In the genomic region with DNA sequence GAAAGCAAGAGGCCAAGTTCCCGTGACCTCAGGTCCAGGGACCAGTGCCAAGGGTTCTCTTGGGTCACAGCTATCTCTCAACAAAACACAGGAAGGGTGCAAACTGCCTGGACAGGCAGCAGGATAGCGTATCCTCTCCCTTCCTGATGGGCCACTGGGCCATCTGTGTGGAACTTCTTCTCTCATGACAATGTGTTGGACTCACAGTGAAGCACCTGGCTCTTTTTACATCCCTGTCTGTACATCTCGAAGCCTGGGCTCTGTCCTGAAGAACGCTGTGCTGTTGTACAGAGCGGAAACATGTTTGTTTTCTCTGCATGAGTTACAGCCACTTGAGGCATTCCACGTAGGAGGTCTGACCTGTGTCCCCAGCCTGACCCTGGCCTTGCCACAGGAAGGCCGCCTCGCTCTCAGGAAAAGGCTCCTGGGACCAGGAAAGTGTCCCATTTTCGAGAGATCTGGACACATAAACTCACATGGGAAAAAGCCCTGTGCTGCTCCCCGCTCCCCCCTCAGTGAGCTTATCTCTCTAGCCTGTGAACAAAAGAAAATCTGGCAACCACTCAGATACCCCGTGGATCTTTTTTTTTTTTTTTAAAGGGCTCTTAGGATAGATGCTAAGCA, we compare ENCODE assay signal across 8 mouse cellular contexts. TPM values are rescaled to one million over a fixed set of nuclear protein-coding genes. Genes with fewer than 3 reads are reported as not detected.
DNase-seq lines count a peak whose midpoint lies in the region; ATAC-seq and TF ChIP-seq lines count a peak whose summit lies in the region.

No protein-coding gene starts in this region.

- H3K36me3 ChIP-seq in forebrain, embryonic 10.5 days (replicated peaks): peaks cover 20% of the 10 kb centered on the region
- no peaks in the 10 kb centered on the region for H3K36me3 ChIP-seq in forebrain, embryonic 14.5 days (ENCODE audit: control insufficient read depth, insufficient read depth, low read length)
- no peaks in the 10 kb centered on the region for H3K36me3 ChIP-seq in lung, embryonic 14.5 days (ENCODE audit: insufficient read depth)
- no peaks in the 10 kb centered on the region for H3K36me3 ChIP-seq in midbrain, embryonic 11.5 days (ENCODE audit: control insufficient read depth, insufficient read depth, low read length)
- H3K36me3 ChIP-seq in hindbrain, embryonic 11.5 days (ENCODE audit: control insufficient read depth, insufficient read depth, low read length): no peaks in the 10 kb centered on the region

- no peaks in the 10 kb centered on the region for H3K9me3 ChIP-seq in forebrain, embryonic 10.5 days
- no peaks in the 10 kb centered on the region for H3K9me3 ChIP-seq in forebrain, embryonic 14.5 days (replicated peaks; ENCODE audit: control insufficient read depth, low read length)
- H3K9me3 ChIP-seq in lung, embryonic 14.5 days (ENCODE audit: low read depth, low read length): no peaks in the 10 kb centered on the region
- H3K9me3 ChIP-seq in midbrain, embryonic 11.5 days (ENCODE audit: control insufficient read depth, low read length): no peaks in the 10 kb centered on the region
- no peaks in the 10 kb centered on the region for H3K9me3 ChIP-seq in hindbrain, embryonic 11.5 days (ENCODE audit: control insufficient read depth, low read length)

- intact Hi-C loops in heart, postnatal 36 days (cut with DNase I): loop anchor here (5.0 kb wide), 1 partner anchor 53 kb away; no protein-coding TSS in a partner anchor

- ATAC-seq in forebrain, embryonic 14.5 days: no peak
- ATAC-seq in lung, embryonic 14.5 days (ENCODE audit: insufficient read depth): peak; percentile 19; the same call in 1 of the 2 replicates
- no peak for ATAC-seq in megakaryocyte progenitor cell, adult 5-6 weeks (replicated peaks; ENCODE audit: poor library complexity)
- no peak for ATAC-seq in midbrain, embryonic 11.5 days (ENCODE audit: low FRiP score)
- no peak for ATAC-seq in hindbrain, embryonic 11.5 days (ENCODE audit: low FRiP score)

- TF ChIP-seq CTCF in lung, embryonic 14.5 days (IDR thresholded peaks at IDR 0.05; ENCODE audit: low read depth): no peak

- peaks cover 98% of the 10 kb centered on the region for H3K4me1 ChIP-seq in forebrain, embryonic 10.5 days
- H3K4me1 ChIP-seq in forebrain, embryonic 14.5 days (ENCODE audit: control insufficient read depth, insufficient read depth, low read length): peaks cover 28% of the 10 kb centered on the region
- peaks cover 17% of the 10 kb centered on the region for H3K4me1 ChIP-seq in brown adipose tissue, adult 24 weeks (ENCODE audit: control insufficient read depth, insufficient read depth, insufficient read length, low read length)
- peaks cover 30% of the 10 kb centered on the region for H3K4me1 ChIP-seq in lung, embryonic 14.5 days (ENCODE audit: insufficient read depth)
- peaks cover 12% of the 10 kb centered on the region for H3K4me1 ChIP-seq in midbrain, embryonic 11.5 days (ENCODE audit: control insufficient read depth, insufficient read depth, low read length)
- peaks cover 4% of the 10 kb centered on the region; the same call in 1 of the 2 replicates for H3K4me1 ChIP-seq in hindbrain, embryonic 11.5 days (replicated peaks; ENCODE audit: control insufficient read depth, insufficient read depth, low read length)

- no peak for DNase-seq in forebrain, embryonic 10.5 days (ENCODE audit: extremely low spot score, low spot score)
- no peak for DNase-seq in forebrain, embryonic 14.5 days (ENCODE audit: low spot score)
- DNase-seq in heart, postnatal 36 days: peak; percentile 63 to 70
- DNase-seq in lung, embryonic 14.5 days: peak; percentile 56
- no peak for DNase-seq in midbrain, embryonic 11.5 days (ENCODE audit: low spot score, missing footprints)
- DNase-seq in hindbrain, embryonic 11.5 days (ENCODE audit: low spot score): no peak

- H3K27ac ChIP-seq in forebrain, embryonic 10.5 days: peak overlapping the region; percentile 88
- H3K27ac ChIP-seq in forebrain, embryonic 14.5 days (ENCODE audit: low read depth, low read length): no peak overlapping the region
- H3K27ac ChIP-seq in brown adipose tissue, adult 24 weeks (replicated peaks; ENCODE audit: low read depth, low read length): peak overlapping the region; percentile 71
- H3K27ac ChIP-seq in lung, embryonic 14.5 days (ENCODE audit: low read depth): peak overlapping the region; percentile 59
- H3K27ac ChIP-seq in midbrain, embryonic 11.5 days (ENCODE audit: low read depth, low read length): no peak overlapping the region
- H3K27ac ChIP-seq in hindbrain, embryonic 11.5 days (ENCODE audit: low read depth, low read length): no peak overlapping the region

- H3K27me3 ChIP-seq in forebrain, embryonic 10.5 days (ENCODE audit: poor library complexity, severe bottlenecking): no peaks in the 10 kb centered on the region
- no peaks in the 10 kb centered on the region for H3K27me3 ChIP-seq in forebrain, embryonic 14.5 days (replicated peaks; ENCODE audit: control insufficient read depth, insufficient read depth, low read length)
- H3K27me3 ChIP-seq in lung, embryonic 14.5 days (ENCODE audit: insufficient read depth, low read length): no peaks in the 10 kb centered on the region
- H3K27me3 ChIP-seq in midbrain, embryonic 11.5 days (ENCODE audit: control insufficient read depth, insufficient read depth, low read length): no peaks in the 10 kb centered on the region
- H3K27me3 ChIP-seq in hindbrain, embryonic 11.5 days (ENCODE audit: control insufficient read depth, insufficient read depth, low read length): no peaks in the 10 kb centered on the region

- no peak overlapping the region for H3K4me2 ChIP-seq in forebrain, embryonic 14.5 days (ENCODE audit: low read length)
- H3K4me2 ChIP-seq in lung, embryonic 14.5 days: no peak overlapping the region
- no peak overlapping the region for H3K4me2 ChIP-seq in midbrain, embryonic 11.5 days
- no peak overlapping the region for H3K4me2 ChIP-seq in hindbrain, embryonic 11.5 days (replicated peaks; ENCODE audit: low read depth, low read length)

- H3K9ac ChIP-seq in forebrain, embryonic 14.5 days (ENCODE audit: low read length): no peak overlapping the region
- no peak overlapping the region; the same call in 1 of the 2 replicates for H3K9ac ChIP-seq in lung, embryonic 14.5 days
- H3K9ac ChIP-seq in midbrain, embryonic 11.5 days (ENCODE audit: low read length): no peak overlapping the region
- no peak overlapping the region for H3K9ac ChIP-seq in hindbrain, embryonic 11.5 days (ENCODE audit: low read depth, low read length)

- no peak overlapping the region for H3K4me3 ChIP-seq in forebrain, embryonic 10.5 days
- no peak overlapping the region for H3K4me3 ChIP-seq in forebrain, embryonic 14.5 days (ENCODE audit: low read depth, low read length)
- H3K4me3 ChIP-seq in brown adipose tissue, adult 24 weeks (ENCODE audit: insufficient read depth, low read depth, low read length): no peak overlapping the region
- no peak overlapping the region for H3K4me3 ChIP-seq in lung, embryonic 14.5 days (ENCODE audit: low read depth, low read length)
- no peak overlapping the region for H3K4me3 ChIP-seq in midbrain, embryonic 11.5 days (ENCODE audit: low read depth, low read length)
- H3K4me3 ChIP-seq in hindbrain, embryonic 11.5 days (ENCODE audit: low read depth, low read length): no peak overlapping the region

- 47% methylated on average over 11 of the region's 11 CpGs for WGBS in forebrain, embryonic 10.5 days
- WGBS in forebrain, embryonic 14.5 days: 54% methylated on average over 11 of the region's 11 CpGs
- 23% methylated on average over 11 of the region's 11 CpGs for WGBS in lung, embryonic 14.5 days
- 41% methylated on average over 11 of the region's 11 CpGs for WGBS in midbrain, embryonic 11.5 days
- WGBS in hindbrain, embryonic 11.5 days: 44% methylated on average over 11 of the region's 11 CpGs

RNA-seq across cellular contexts. Expression of gene Nxn, which starts 18.9 kb away (rescaled TPM):
- polyA plus RNA-seq in forebrain, embryonic 10.5 days (2016; fragmentation: Nextera tagmentation; extraction: Ambion mirVana): 55.4 and 62.3 TPM in 2 replicates
- 19.3 and 21.2 TPM in 2 replicates for polyA plus RNA-seq in forebrain, embryonic 14.5 days (2014; fragmentation: Nextera tagmentation; extraction: Ambion mirVana)
- polyA plus RNA-seq in brown adipose tissue, adult 24 weeks (2012; ENCODE audit: insufficient read depth, insufficient read length, missing spikeins): 2.0 and 3.6 TPM in 2 replicates
- total RNA-seq in heart, postnatal 36 days (2021): 10 to 100 TPM; 12.3 to 15.7 TPM
- polyA plus RNA-seq in lung, embryonic 14.5 days (2014; fragmentation: Nextera tagmentation; extraction: Ambion mirVana): 29.8 and 31.5 TPM in 2 replicates
- 20.7 and 23.9 TPM in 2 replicates for total RNA-seq in megakaryocyte progenitor cell, adult 5-6 weeks (2015)
- total RNA-seq in megakaryocyte progenitor cell, adult 5-6 weeks (2017): 20.0 and 26.5 TPM in 2 replicates
- 43.8 and 51.3 TPM in 2 replicates for polyA plus RNA-seq in midbrain, embryonic 11.5 days (2014; fragmentation: Nextera tagmentation; extraction: Ambion mirVana)
- 40.0 and 45.2 TPM in 2 replicates for polyA plus RNA-seq in hindbrain, embryonic 11.5 days (2014; fragmentation: Nextera tagmentation; extraction: Ambion mirVana)

RNA-seq across cellular contexts. Expression of gene Timm22, which starts 26.7 kb away (rescaled TPM):
- polyA plus RNA-seq in forebrain, embryonic 10.5 days (2016; fragmentation: Nextera tagmentation; extraction: Ambion mirVana): 127 and 128 TPM in 2 replicates
- polyA plus RNA-seq in forebrain, embryonic 14.5 days (2014; fragmentation: Nextera tagmentation; extraction: Ambion mirVana): 125 TPM in 2 replicates
- 29.2 and 43.4 TPM in 2 replicates for polyA plus RNA-seq in brown adipose tissue, adult 24 weeks (2012; ENCODE audit: insufficient read depth, insufficient read length, missing spikeins)
- 10 to 100 TPM; 42.4 to 55.2 TPM for total RNA-seq in heart, postnatal 36 days (2021)
- polyA plus RNA-seq in lung, embryonic 14.5 days (2014; fragmentation: Nextera tagmentation; extraction: Ambion mirVana): 120 and 127 TPM in 2 replicates
- 20.4 and 25.9 TPM in 2 replicates for total RNA-seq in megakaryocyte progenitor cell, adult 5-6 weeks (2015)
- total RNA-seq in megakaryocyte progenitor cell, adult 5-6 weeks (2017): 11.0 and 14.2 TPM in 2 replicates
- 117 and 118 TPM in 2 replicates for polyA plus RNA-seq in midbrain, embryonic 11.5 days (2014; fragmentation: Nextera tagmentation; extraction: Ambion mirVana)
- 113 and 116 TPM in 2 replicates for polyA plus RNA-seq in hindbrain, embryonic 11.5 days (2014; fragmentation: Nextera tagmentation; extraction: Ambion mirVana)

Comparison
In these comparisons a context has a peak if more than half of its experiments do, and no peak if none do; other contexts are left out.
1. H3K27ac ChIP-seq: peak in forebrain, embryonic 10.5 days (single experiment), brown adipose tissue, adult 24 weeks (single experiment) and lung, embryonic 14.5 days (single experiment); none in forebrain, embryonic 14.5 days (single experiment), midbrain, embryonic 11.5 days (single experiment) and hindbrain, embryonic 11.5 days (single experiment).
2. DNase-seq: peak in heart, postnatal 36 days (2 of 2) and lung, embryonic 14.5 days (single experiment); none in forebrain, embryonic 10.5 days (single experiment), forebrain, embryonic 14.5 days (single experiment), midbrain, embryonic 11.5 days (single experiment) and hindbrain, embryonic 11.5 days (single experiment).